Mouse (Mus musculus) brain, embryonic 14.5 days (tissue): ENCODE measurements at regions not wholly inside any gene's neighbourhood (a gene's known extent, or its start where the extent isn't known, plus 50 kb on each side); places are given as distances from the start of the nearest gene placed in this dataset.

Experiments used
- CTCF ChIP-seq: fragments of 200-500 bp; IDR thresholded peaks from 2 replicates; pipeline ENCODE4 v1.5.1; 2012; ENCODE audit warnings: inconsistent platforms, mild to moderate bottlenecking, moderate library complexity, borderline replicate concordance; ENCODE audit not compliant: insufficient read depth, insufficient read length; ENCODE audit errors: extremely low read depth
- POLR2A ChIP-seq: fragments of 200-500 bp; IDR thresholded peaks from 2 replicates; pipeline ENCODE4 v1.6.1; 2012; ENCODE audit warnings: mild to moderate bottlenecking, inconsistent platforms, borderline replicate concordance; ENCODE audit not compliant: poor library complexity, insufficient read depth, insufficient read length, severe bottlenecking; ENCODE audit errors: extremely low read depth

- no peak for TF ChIP-seq CTCF
- no peak for TF ChIP-seq POLR2A
Observed at GRCm38 (mm10) chr13:111363176-111363739, 108.4 kb downstream of the Actbl2 start.
